Mouse (Mus musculus) kidney, postnatal 4 days (tissue): Measurements from ENCODE around the gene Ccl4.

ENCODE experiments used
- DNase-seq, 2 experiments: peaks; one replicate each; pipeline ENCODE4 v3.0.0; 2021; ENCODE audit warnings: mixed read lengths in 2 of 2

Gene Ccl4

GRCm38 (mm10) chr11:83675665-83676064 lies 13.3 kb downstream of the Ccl4 start:
- DNase-seq: no peak

- no peak for DNase-seq
These were observed 27.5 kb downstream of the Ccl4 start for GRCm38 (mm10) chr11:83689918-83690317.

- DNase-seq: no peak
These were observed 29.6 kb downstream of the Ccl4 start for GRCm38 (mm10) chr11:83692008-83692407.

GRCm38 (mm10) chr11:83703705-83704104 lies 41.3 kb downstream of the Ccl4 start, which contains the start of gene Wfdc17:
Wfdc17 (plus strand) TSS chr11:83703991.
- DNase-seq: no peak

- no peak for DNase-seq
These were observed 46.3 kb downstream of the Ccl4 start, which contains the start of gene Wfdc18 for GRCm38 (mm10) chr11:83708715-83709114. Wfdc18 (plus strand) TSS chr11:83709015.

- no peak for DNase-seq
These were observed 47.3 kb downstream of the Ccl4 start for GRCm38 (mm10) chr11:83709683-83710082.

- no peak for DNase-seq
These were observed 50.3 kb downstream of the Ccl4 start for GRCm38 (mm10) chr11:83712671-83713070.

GRCm38 (mm10) chr11:83713925-83714324 lies 51.5 kb downstream of the Ccl4 start:
- no peak for DNase-seq
